Mouse (Mus musculus): ENCODE data around the gene Shroom4. TPM values are rescaled to one million over a fixed set of nuclear protein-coding genes. Genes with fewer than 3 reads are reported as not detected.
"Not testable (repeated sequence)": the region's sequence is repeated elsewhere in the genome, so short reads cannot be mapped to it uniquely, and the experiment has no call there.

Shroom4 gene
- total RNA-seq, 2 experiments from 2014 or later = 3.9 to 4.8 TPM

GRCm38 (mm10) chrX:6418140-6418539, 18.5 kb downstream of the Shroom4 start:
- Histone ChIP-seq H3K4me3 (no peak overlapping the region), H3K27ac (no peak overlapping the region)
- no peak for DNase-seq (ENCODE audit: extremely low spot score in 1 of 2, low spot score in 2 of 2)
- no peak for TF ChIP-seq CTCF (IDR thresholded peaks at IDR 0.05)
- intact Hi-C loops (cut with DNase I) = no loop called here

- no peak for DNase-seq (ENCODE audit: extremely low spot score in 1 of 2, low spot score in 2 of 2)
- Histone ChIP-seq H3K4me3 (no peak overlapping the region), H3K27ac (no peak overlapping the region)
- intact Hi-C loops (cut with DNase I) = no loop called here
- TF ChIP-seq CTCF (IDR thresholded peaks at IDR 0.05) = no peak
These were observed 35.6 kb downstream of the Shroom4 start for GRCm38 (mm10) chrX:6435260-6435659.

- no peak for DNase-seq (ENCODE audit: extremely low spot score in 1 of 2, low spot score in 2 of 2)
- Histone ChIP-seq H3K27ac (no peak overlapping the region), H3K4me3 (no peak overlapping the region)
- intact Hi-C loops (cut with DNase I) = no loop called here
- TF ChIP-seq CTCF (IDR thresholded peaks at IDR 0.05) = no peak
These were observed 46.8 kb downstream of the Shroom4 start for GRCm38 (mm10) chrX:6446422-6446821.

GRCm38 (mm10) chrX:6448001-6448400, 48.3 kb downstream of the Shroom4 start:
- peak in 1 of 2 experiments; percentile 8 for DNase-seq (ENCODE audit: extremely low spot score in 1 of 2, low spot score in 2 of 2)
- intact Hi-C loops (cut with DNase I) = no loop called here
- no peak; the same call in 1 of the 2 replicates for TF ChIP-seq CTCF (IDR thresholded peaks at IDR 0.05)
- H3K4me3 ChIP-seq = no peak overlapping the region
- H3K27ac ChIP-seq = no peak overlapping the region

- TF ChIP-seq CTCF (IDR thresholded peaks at IDR 0.05) = no peak
- intact Hi-C loops (cut with DNase I) = no loop called here
- H3K4me3 ChIP-seq = no peak overlapping the region
- DNase-seq (ENCODE audit: extremely low spot score in 1 of 2, low spot score in 2 of 2) = no peak
- H3K27ac ChIP-seq = no peak overlapping the region
These were observed 53.6 kb downstream of the Shroom4 start for GRCm38 (mm10) chrX:6453220-6453619.

- intact Hi-C loops (cut with DNase I); H3K4me3 ChIP-seq; H3K27ac ChIP-seq; DNase-seq (ENCODE audit: extremely low spot score in 1 of 2, low spot score in 2 of 2): not testable (repeated sequence)
These were observed 69.6 kb downstream of the Shroom4 start for GRCm38 (mm10) chrX:6469251-6469650.

GRCm38 (mm10) chrX:6472563-6472962, 72.9 kb downstream of the Shroom4 start:
- intact Hi-C loops (cut with DNase I); H3K4me3 ChIP-seq; H3K27ac ChIP-seq; DNase-seq (ENCODE audit: extremely low spot score in 1 of 2, low spot score in 2 of 2): not testable (repeated sequence)

- no peak overlapping the region for H3K4me3 ChIP-seq
- peak; percentile 65 for TF ChIP-seq CTCF (IDR thresholded peaks at IDR 0.05)
- no peak for DNase-seq (ENCODE audit: extremely low spot score in 1 of 2, low spot score in 2 of 2)
- intact Hi-C loops (cut with DNase I) = loop anchor here (1.0 to 2.0 kb wide), 2 partner anchors 151 to 214 kb away; no protein-coding TSS in a partner anchor
- no peak overlapping the region for H3K27ac ChIP-seq
These were observed 75.5 kb downstream of the Shroom4 start for GRCm38 (mm10) chrX:6475177-6475576.

GRCm38 (mm10) chrX:6482268-6482667, 82.6 kb downstream of the Shroom4 start:
- no peak for DNase-seq (ENCODE audit: extremely low spot score in 1 of 2, low spot score in 2 of 2)
- Histone ChIP-seq H3K27ac (no peak overlapping the region), H3K4me3 (no peak overlapping the region)
- intact Hi-C loops (cut with DNase I) = no loop called here
- peak; percentile 32 for TF ChIP-seq CTCF (IDR thresholded peaks at IDR 0.05)

GRCm38 (mm10) chrX:6483817-6484216, 84.2 kb downstream of the Shroom4 start:
- TF ChIP-seq CTCF (IDR thresholded peaks at IDR 0.05) = no peak
- Histone ChIP-seq H3K4me3 (no peak overlapping the region), H3K27ac (no peak overlapping the region)
- no peak for DNase-seq (ENCODE audit: extremely low spot score in 1 of 2, low spot score in 2 of 2)
- intact Hi-C loops (cut with DNase I) = no loop called here

- intact Hi-C loops (cut with DNase I) = no loop called here
- Histone ChIP-seq H3K27ac (no peak overlapping the region), H3K4me3 (no peak overlapping the region)
- TF ChIP-seq CTCF (IDR thresholded peaks at IDR 0.05) = no peak
- DNase-seq (ENCODE audit: extremely low spot score in 1 of 2, low spot score in 2 of 2) = no peak
These were observed 90.8 kb downstream of the Shroom4 start for GRCm38 (mm10) chrX:6490433-6490832.

- intact Hi-C loops (cut with DNase I) = no loop called here
- TF ChIP-seq CTCF (IDR thresholded peaks at IDR 0.05) = no peak
- Histone ChIP-seq H3K4me3 (no peak overlapping the region), H3K27ac (no peak overlapping the region)
- no peak for DNase-seq (ENCODE audit: extremely low spot score in 1 of 2, low spot score in 2 of 2)
These were observed 95.8 kb downstream of the Shroom4 start for GRCm38 (mm10) chrX:6495456-6495855.

GRCm38 (mm10) chrX:6496374-6496773, 96.7 kb downstream of the Shroom4 start:
- no peak overlapping the region for H3K4me3 ChIP-seq
- H3K27ac ChIP-seq = no peak overlapping the region
- DNase-seq (ENCODE audit: extremely low spot score in 1 of 2, low spot score in 2 of 2) = no peak
- TF ChIP-seq CTCF (IDR thresholded peaks at IDR 0.05) = no peak
- intact Hi-C loops (cut with DNase I) = no loop called here

All from left cerebral cortex, adult 2 months (tissue).